Mouse (Mus musculus): ENCODE results near the gene Hist1h3h. TPM values are rescaled to one million over a fixed set of nuclear protein-coding genes. Genes with fewer than 3 reads are reported as not detected.
"Not testable (repeated sequence)": the region's sequence is repeated elsewhere in the genome, so short reads cannot be mapped to it uniquely, and the experiment has no call there.

Hist1h3h gene
- polyA plus RNA-seq, 1 experiment from 2014 or later: 7.1 TPM

DNA sequence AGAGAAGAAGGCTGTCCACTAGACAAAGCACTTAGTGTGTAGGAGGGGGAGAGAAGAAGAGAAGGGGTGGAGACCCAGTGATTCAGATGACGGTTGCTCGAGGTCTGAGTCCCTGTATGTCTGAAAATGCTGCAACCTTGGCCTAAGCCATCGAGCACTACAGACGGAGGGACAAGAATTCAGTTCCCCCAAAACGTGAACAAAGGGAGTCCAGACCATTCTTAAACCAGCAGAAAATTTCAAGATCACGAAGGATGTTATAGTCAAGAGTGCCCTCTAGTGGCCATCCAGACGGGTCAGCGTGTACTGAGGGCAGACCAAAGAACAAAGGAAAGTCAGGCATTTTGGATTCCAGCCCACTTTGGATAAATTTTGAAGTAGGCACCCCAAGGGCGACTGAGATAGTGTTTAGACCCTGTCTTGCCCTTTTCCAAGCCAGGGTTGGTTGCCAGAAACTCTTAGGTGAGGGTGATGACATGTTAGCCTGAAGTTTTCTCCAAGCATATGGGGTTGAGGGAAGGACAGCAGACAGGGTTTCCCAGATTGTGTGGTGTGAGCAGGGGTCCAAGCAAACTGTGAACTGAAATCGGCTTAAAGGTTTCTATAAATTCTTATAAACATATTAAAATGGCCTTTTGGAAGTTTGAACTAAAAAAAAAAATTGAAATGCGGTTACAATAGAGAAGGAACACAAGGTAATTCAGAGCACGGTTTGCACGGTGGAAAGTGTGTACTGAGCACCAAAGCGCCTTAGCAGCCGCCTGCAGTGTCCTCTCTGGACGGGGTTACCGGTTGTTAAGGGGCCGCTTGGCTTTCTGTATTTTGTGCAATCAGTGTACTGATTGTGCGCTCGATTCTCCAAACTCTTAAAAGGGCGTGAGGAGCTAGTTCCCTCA, 16.8 kb downstream of the Hist1h3h start:
- Histone ChIP-seq H3K36me3 (no peaks in the 10 kb centered on the region), H3K4me3 (replicated peaks) (peak overlapping the region; percentile 52), H3K9me3 (replicated peaks) (no peaks in the 10 kb centered on the region), H3K4me1 (peaks cover 9% of the 10 kb centered on the region), H3K4me2 (replicated peaks) (peak overlapping the region; percentile 64), H3K27ac (replicated peaks) (peak overlapping the region; percentile 97), H3K9ac (peak overlapping the region; percentile 45), H3K27me3 (no peaks in the 10 kb centered on the region)
- WGBS: under 1% methylated on average over 21 of the region's 21 CpGs
- peak; percentile 76 for ATAC-seq (ENCODE audit: insufficient number of reproducible peaks, low FRiP score, low TSS enrichment, low read depth)

DNA sequence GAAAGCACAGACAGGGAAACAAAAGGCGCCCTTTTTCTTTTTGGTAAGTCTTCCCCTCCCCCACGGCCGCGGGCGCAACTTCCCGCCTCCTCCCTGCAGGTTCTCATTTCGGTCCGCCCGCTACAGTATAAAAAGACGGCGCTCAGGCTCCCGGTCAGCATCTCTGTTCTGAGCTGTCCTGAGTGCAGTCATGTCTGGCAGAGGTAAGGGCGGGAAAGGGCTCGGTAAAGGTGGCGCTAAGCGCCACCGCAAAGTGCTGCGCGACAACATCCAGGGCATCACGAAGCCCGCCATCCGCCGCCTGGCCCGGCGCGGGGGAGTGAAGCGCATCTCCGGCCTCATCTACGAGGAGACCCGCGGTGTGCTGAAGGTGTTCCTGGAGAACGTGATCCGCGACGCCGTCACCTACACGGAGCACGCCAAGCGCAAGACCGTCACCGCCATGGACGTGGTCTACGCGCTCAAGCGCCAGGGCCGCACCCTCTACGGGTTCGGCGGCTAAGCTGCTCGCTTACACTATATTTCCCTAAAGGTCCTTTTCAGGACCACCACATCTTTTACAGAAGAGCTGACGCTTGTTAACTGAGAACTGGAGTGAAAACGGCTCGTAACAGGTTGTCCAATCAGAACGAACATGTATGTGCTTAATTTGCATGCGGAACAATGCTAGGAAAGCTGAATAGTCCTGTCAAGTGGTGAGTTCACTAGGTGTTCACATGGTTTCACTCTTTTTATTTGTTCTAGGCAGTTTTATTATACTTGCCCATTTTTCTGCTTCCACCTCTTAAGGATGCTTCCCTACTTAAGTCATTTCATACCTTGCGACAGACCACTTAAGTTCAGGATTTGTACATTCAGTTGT, 17.7 kb downstream of the Hist1h3h start, which contains the start of gene Hist1h4j:
TSS of gene Hist1h4j (plus strand) at position 159 of the 862 bp plus-strand sequence.
- ATAC-seq (ENCODE audit: insufficient number of reproducible peaks, low FRiP score, low TSS enrichment, low read depth): peak; percentile 91
- H3K4me1 ChIP-seq; H3K9me3 ChIP-seq (replicated peaks); H3K27me3 ChIP-seq; H3K36me3 ChIP-seq: not testable (repeated sequence)
- Histone ChIP-seq H3K4me3 (replicated peaks) (peak within 1 kb of the TSS; percentile 52), H3K9ac (peak within 1 kb of the TSS; percentile 45), H3K4me2 (replicated peaks) (peak within 1 kb of the TSS; percentile 64), H3K27ac (replicated peaks) (peak within 1 kb of the TSS; percentile 97)
- WGBS: under 1% methylated on average over 49 of the region's 56 CpGs

DNA sequence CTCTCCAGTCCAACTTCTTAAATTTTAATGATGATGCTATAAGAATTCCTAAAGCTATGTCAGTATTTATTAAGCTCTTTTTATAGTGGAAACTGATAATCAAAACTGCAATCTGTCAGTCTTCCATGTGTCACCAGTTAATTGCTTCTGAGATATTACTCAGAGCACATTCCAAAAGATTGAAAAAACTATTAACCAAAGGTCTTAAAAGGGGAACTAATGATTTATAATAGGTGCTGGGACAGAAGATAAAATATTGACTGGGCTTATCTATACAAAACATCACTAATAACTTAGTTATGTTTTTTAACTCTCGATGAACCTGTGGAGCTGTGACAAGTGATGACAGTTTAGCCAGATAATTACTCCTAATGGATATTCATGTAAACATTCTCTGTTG, 27.5 kb downstream of the Hist1h3h start:
- no peaks in the 10 kb centered on the region for H3K9me3 ChIP-seq (replicated peaks)
- no peak overlapping the region for H3K27ac ChIP-seq (replicated peaks)
- ATAC-seq (ENCODE audit: insufficient number of reproducible peaks, low FRiP score, low TSS enrichment, low read depth): no peak
- H3K9ac ChIP-seq: no peak overlapping the region
- H3K4me3 ChIP-seq (replicated peaks): no peak overlapping the region
- H3K36me3 ChIP-seq: no peaks in the 10 kb centered on the region
- no peak overlapping the region for H3K4me2 ChIP-seq (replicated peaks)
- 88% methylated on average over 1 of the region's 1 CpGs for WGBS
- peaks cover 8% of the 10 kb centered on the region for H3K4me1 ChIP-seq
- H3K27me3 ChIP-seq: no peaks in the 10 kb centered on the region

DNA sequence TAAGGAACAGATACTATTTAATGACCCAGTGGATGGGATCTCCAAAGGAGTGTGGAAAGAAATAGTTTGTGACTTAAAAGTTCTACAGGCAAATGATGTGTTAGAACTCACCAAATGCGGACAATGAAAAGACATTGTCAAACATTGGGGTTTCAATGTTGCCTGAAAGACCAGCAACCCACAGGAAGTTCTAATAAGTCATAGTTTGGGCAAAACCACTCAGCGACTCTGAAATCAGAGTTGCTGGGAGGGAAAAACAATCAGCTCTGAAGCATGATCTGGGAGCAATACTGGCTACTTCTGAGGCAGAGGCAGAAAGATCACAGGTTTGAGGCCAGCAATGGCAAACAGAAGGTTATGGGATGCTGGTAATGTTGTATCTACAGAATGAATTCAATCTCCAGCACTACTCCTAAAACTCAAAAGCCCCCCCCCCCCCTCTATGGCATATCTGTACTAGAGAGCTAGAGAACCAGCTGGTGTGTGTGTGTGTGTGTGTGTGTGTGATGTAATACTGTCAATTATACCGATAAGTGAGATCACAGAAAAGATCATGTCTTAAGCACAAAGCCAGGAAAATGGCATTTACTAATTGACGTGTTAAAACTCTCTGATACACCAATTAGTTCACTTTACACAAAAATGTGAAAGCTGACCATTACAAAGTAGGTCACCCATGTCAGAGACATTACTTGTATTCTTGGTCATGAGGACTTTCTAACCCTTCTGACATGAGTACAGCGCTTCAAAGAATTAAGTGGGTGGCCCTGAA, 32.1 kb downstream of the Hist1h3h start:
- WGBS: 3% methylated on average over 5 of the region's 5 CpGs
- Histone ChIP-seq H3K9me3 (replicated peaks) (no peaks in the 10 kb centered on the region), H3K36me3 (no peaks in the 10 kb centered on the region), H3K27ac (replicated peaks) (peak overlapping the region; percentile 94), H3K4me1 (peaks cover 16% of the 10 kb centered on the region), H3K9ac (peak overlapping the region; percentile 44), H3K27me3 (no peaks in the 10 kb centered on the region), H3K4me3 (replicated peaks) (peak overlapping the region; percentile 51), H3K4me2 (replicated peaks) (peak overlapping the region; percentile 62)
- ATAC-seq (ENCODE audit: insufficient number of reproducible peaks, low FRiP score, low TSS enrichment, low read depth): no peak

DNA sequence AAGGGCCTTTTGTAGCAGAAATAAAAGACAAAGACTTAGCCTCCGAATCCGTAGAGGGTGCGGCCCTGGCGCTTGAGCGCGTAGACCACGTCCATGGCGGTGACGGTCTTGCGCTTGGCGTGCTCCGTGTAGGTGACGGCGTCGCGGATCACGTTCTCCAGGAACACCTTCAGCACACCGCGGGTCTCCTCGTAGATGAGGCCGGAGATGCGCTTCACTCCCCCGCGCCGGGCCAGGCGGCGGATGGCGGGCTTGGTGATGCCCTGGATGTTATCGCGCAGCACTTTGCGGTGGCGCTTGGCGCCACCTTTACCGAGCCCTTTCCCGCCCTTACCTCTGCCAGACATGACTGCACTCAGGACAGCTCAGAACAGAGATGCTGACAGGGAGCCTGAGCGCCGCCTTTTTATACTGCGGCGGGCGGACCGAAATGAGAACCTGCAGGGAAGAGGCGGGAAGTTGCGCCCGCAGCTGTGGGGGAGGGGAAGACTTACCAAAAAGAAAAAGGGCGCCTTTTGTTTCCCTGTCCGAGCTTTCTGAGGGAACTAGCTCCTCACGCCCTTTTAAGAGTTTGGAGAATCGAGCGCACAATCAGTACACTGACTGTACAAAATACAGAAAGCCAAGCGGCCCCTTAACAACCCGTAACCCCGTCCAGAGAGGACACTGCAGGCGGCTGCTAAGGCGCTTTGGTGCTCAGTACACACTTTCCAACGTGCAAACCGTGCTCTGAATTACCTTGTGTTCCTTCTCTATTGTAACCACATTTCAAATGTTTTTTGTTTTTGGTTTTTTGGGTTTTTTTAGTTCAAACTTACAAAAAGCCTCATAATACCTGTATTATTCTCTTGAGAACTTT, 32.9 kb downstream of the Hist1h3h start, which contains the start of gene Hist1h4k:
TSS of gene Hist1h4k (minus strand) at position 347 of the 859 bp plus-strand sequence.
- under 1% methylated on average over 49 of the region's 56 CpGs for WGBS
- H3K36me3 ChIP-seq; H3K9me3 ChIP-seq (replicated peaks); H3K27me3 ChIP-seq: not testable (repeated sequence)
- H3K27ac ChIP-seq (replicated peaks): peak within 1 kb of the TSS; percentile 94
- peak; percentile 84 for ATAC-seq (ENCODE audit: insufficient number of reproducible peaks, low FRiP score, low TSS enrichment, low read depth)
- peak within 1 kb of the TSS; percentile 62 for H3K4me2 ChIP-seq (replicated peaks)
- peaks cover 19% of the 10 kb centered on the region for H3K4me1 ChIP-seq
- peak within 1 kb of the TSS; percentile 51 for H3K4me3 ChIP-seq (replicated peaks)
- peak within 1 kb of the TSS; percentile 44 for H3K9ac ChIP-seq

DNA sequence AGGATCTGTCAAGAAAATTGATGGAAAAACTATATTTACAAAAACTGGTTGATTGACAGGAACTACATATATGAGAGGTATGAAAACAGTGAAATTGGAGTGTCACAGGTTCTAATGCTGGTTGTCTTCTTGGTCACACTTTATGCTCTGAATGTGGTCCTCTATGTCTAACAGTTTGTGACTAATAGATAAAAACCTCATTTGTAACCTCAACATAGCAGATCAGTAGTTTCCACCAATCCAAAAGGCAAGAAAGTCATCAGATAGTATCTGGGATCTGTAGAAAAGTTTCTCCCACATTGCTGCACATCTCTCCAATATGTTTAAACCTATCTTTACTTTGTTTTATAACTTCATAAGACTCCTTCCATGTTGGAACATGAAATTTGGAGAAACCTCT, 34.0 kb downstream of the Hist1h3h start:
- H3K4me1 ChIP-seq: peaks cover 19% of the 10 kb centered on the region
- 0 out of 2 replicates have a peak overlapping the region, but pooled peaks have one; percentile 58 for H3K27ac ChIP-seq (replicated peaks)
- no peak for ATAC-seq (ENCODE audit: insufficient number of reproducible peaks, low FRiP score, low TSS enrichment, low read depth)
- no peaks in the 10 kb centered on the region for H3K9me3 ChIP-seq (replicated peaks)
- no peaks in the 10 kb centered on the region for H3K27me3 ChIP-seq
- H3K36me3 ChIP-seq: no peaks in the 10 kb centered on the region
- no peak overlapping the region for H3K4me2 ChIP-seq (replicated peaks)
- H3K9ac ChIP-seq: no peak overlapping the region
- H3K4me3 ChIP-seq (replicated peaks): no peak overlapping the region

DNA sequence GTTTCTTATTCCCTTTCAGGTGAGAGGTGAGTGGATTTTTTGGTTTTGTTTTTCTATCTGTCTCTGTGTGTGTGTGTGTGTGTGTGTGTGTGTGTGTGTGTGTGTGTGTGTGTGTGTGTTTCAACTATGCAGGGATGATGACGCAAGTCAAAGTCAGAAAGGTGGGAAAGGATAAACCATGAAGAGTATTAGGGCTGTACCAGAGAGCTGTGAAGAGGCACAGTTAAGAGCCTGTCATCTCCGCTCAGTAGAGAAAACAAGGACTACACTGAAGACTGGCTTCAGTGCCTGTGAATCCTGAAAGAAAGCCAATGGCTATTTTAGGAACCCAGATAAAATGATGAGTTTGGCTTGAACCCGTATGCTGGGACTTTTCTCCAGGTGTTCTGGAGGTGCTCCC, 34.4 kb downstream of the Hist1h3h start:
- no peak for ATAC-seq (ENCODE audit: insufficient number of reproducible peaks, low FRiP score, low TSS enrichment, low read depth)
- Histone ChIP-seq H3K4me1 (peaks cover 19% of the 10 kb centered on the region), H3K4me3 (replicated peaks) (no peak overlapping the region), H3K27me3 (no peaks in the 10 kb centered on the region), H3K4me2 (replicated peaks) (0 out of 2 replicates have a peak overlapping the region, but pooled peaks have one; percentile 64), H3K27ac (replicated peaks) (peak overlapping the region; percentile 92; the same call in 1 of the 2 replicates), H3K36me3 (no peaks in the 10 kb centered on the region), H3K9me3 (replicated peaks) (no peaks in the 10 kb centered on the region), H3K9ac (no peak overlapping the region)
- 62% methylated on average over 3 of the region's 3 CpGs for WGBS

DNA sequence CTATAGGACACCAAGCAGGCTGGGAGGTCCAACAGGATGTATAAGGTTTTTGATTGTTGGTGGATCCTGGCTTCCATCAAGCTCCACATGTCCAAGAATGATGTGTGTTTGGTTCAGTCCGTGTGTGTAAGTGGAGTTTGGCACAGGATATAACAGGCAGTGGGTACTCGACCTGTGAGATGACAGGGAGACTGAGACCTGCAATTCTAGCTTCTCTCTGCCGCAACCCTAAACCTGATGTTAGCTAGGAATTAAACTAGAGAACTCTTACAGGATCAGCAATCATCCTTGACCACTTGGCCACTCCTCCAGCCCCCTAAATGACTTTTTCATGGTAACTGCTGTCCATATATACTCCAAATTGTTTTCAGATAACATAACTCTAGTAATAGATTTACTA, 34.9 kb downstream of the Hist1h3h start:
- WGBS: 31% methylated on average over 3 of the region's 3 CpGs
- Histone ChIP-seq H3K27ac (replicated peaks) (peak overlapping the region; percentile 92), H3K36me3 (no peaks in the 10 kb centered on the region), H3K9ac (no peak overlapping the region), H3K4me1 (peaks cover 17% of the 10 kb centered on the region), H3K4me2 (replicated peaks) (0 out of 2 replicates have a peak overlapping the region, but pooled peaks have one; percentile 64), H3K27me3 (no peaks in the 10 kb centered on the region), H3K9me3 (replicated peaks) (no peaks in the 10 kb centered on the region), H3K4me3 (replicated peaks) (no peak overlapping the region)
- ATAC-seq (ENCODE audit: insufficient number of reproducible peaks, low FRiP score, low TSS enrichment, low read depth): no peak

DNA sequence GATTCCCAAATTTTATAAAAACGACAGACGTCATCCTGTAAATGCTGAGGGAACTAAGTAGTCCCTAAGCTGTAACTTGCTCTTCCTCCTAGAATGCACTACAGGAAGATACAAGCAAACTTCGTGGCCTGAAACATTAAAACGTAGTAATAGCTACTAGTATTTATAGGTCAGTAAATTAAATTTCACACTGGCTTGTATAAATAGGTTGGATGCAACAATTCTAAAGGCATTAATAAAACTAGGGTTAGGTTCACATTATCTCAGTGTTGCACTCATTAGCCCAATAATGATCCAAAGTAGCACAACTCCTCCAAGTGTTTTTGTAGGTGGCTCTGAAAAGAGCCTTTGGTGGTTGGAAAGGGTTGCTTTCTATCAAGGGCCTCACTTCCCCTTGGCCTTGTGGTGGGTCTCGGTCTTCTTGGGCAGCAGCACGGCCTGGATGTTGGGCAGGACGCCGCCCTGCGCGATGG, 35.6 kb downstream of the Hist1h3h start:
- WGBS: 1% methylated on average over 10 of the region's 10 CpGs
- Histone ChIP-seq H3K36me3 (no peaks in the 10 kb centered on the region), H3K9me3 (replicated peaks) (no peaks in the 10 kb centered on the region), H3K27ac (replicated peaks) (peak overlapping the region; percentile 92), H3K4me2 (replicated peaks) (peak overlapping the region; percentile 64), H3K4me1 (peaks cover 15% of the 10 kb centered on the region), H3K9ac (peak overlapping the region; percentile 15; the same call in 1 of the 2 replicates), H3K4me3 (replicated peaks) (peak overlapping the region; percentile 48), H3K27me3 (no peaks in the 10 kb centered on the region)
- ATAC-seq (ENCODE audit: insufficient number of reproducible peaks, low FRiP score, low TSS enrichment, low read depth): no peak
